Mouse (Mus musculus) liver, embryonic 11.5 days (tissue): ENCODE results near the gene Birc2. TPM values are rescaled to one million over a fixed set of nuclear protein-coding genes. Genes with fewer than 3 reads are reported as not detected.
A peak's percentile ranks its signal among the peaks of the same experiment; 100 is the strongest.

Experiments
- ATAC-seq: fragments of 200-750 bp; cut with Nextera tagmentation; replicated peaks from 2 replicates; pipeline ENCODE4 v1.8.0; 2017; ENCODE audit warnings: moderate number of reproducible peaks, mild to moderate bottlenecking, moderate TSS enrichment, moderate library complexity; ENCODE audit not compliant: low FRiP score
- DNase-seq: peaks from one replicate; pipeline ENCODE4 v3.0.0-alpha.2; 2017; ENCODE audit warnings: low spot score
- H3K27ac ChIP-seq: fragments of 300-500 bp; sonication (generic); 2 replicates; pipeline ENCODE4 v1.5.1; 2014; ENCODE audit warnings: mild to moderate bottlenecking, low read depth, low read length, control low read depth
- H3K27me3 ChIP-seq: fragments of 300-500 bp; sonication (generic); replicated peaks from 2 replicates; pipeline ENCODE4 v1.6.1; 2014; ENCODE audit warnings: low read length, mixed read lengths; ENCODE audit not compliant: control insufficient read depth, insufficient read depth
- H3K36me3 ChIP-seq: fragments of 300-500 bp; sonication (generic); 2 replicates; pipeline ENCODE4 v1.6.1; 2014; ENCODE audit warnings: mild to moderate bottlenecking, low read length, moderate library complexity, mixed read lengths; ENCODE audit not compliant: control insufficient read depth, insufficient read depth
- H3K4me1 ChIP-seq: fragments of 300-500 bp; sonication (generic); replicated peaks from 2 replicates; pipeline ENCODE4 v1.6.1; 2014; ENCODE audit warnings: low read length, mixed read lengths; ENCODE audit not compliant: control insufficient read depth, insufficient read depth
- H3K4me2 ChIP-seq: fragments of 300-500 bp; sonication (generic); 2 replicates; pipeline ENCODE4 v1.6.1; 2014; ENCODE audit warnings: mild to moderate bottlenecking, control low read depth, moderate library complexity
- H3K4me3 ChIP-seq: fragments of 300-500 bp; sonication (generic); 2 replicates; pipeline ENCODE4 v1.5.1; 2014; ENCODE audit warnings: low read depth, low read length, control low read depth
- H3K9ac ChIP-seq: fragments of 300-500 bp; sonication (generic); 2 replicates; pipeline ENCODE4 v1.6.1; 2014; ENCODE audit warnings: low read depth, low read length, control low read depth
- H3K9me3 ChIP-seq: fragments of 300-500 bp; sonication (generic); 2 replicates; pipeline ENCODE4 v1.6.1; 2016; ENCODE audit warnings: low read length, inconsistent platforms, mixed read lengths; ENCODE audit not compliant: control insufficient read depth
- WGBS: fragments of 180-500 bp; shearing (Covaris S2); extraction: QIAGEN DNeasy Blood & Tissue Kit; methylation state at CpG from one replicate; pipeline ENCODE4 v1.1.7; 2014; 5-methylcytosine and 5-hydroxymethylcytosine counted together
- polyA plus RNA-seq: library from polyadenylated mRNA; unstranded; fragments of >200 nt; fragmentation: Nextera tagmentation; extraction: Ambion mirVana; gene quantifications from 2 replicates; pipeline ENCODE4 v1.2.1, GENCODE M21; 2014

Birc2 gene
- polyA plus RNA-seq, 1 experiment from 2014 or later, result 26.6 TPM

DNA sequence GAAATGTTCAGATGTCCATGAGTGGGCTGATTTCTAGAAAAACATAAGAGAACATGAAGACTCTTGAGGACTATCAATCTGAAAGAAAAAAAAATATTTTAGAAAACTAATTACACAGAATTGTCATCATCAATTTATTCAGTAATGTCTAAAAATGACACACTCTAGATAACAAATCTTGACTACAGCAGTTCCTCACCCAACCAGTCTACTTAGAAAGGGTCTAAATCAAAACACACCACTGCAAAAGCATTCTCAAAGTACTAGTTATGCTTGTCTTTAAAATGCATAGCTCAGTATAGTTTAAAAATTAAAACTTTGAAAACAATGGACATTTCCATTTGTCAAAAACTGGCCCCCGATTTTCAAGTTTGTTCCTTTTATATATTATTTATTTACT, 1.6 kb downstream of the Birc2 start:
- H3K9me3 ChIP-seq, result no peaks in the 10 kb centered on the region
- peak overlapping the region; percentile 86 for H3K4me2 ChIP-seq

GRCm38 (mm10) chr9:7833421-7833820, 3.4 kb downstream of the Birc2 start:
- peaks cover 11% of the 10 kb centered on the region; the same call in 1 of the 2 replicates for H3K36me3 ChIP-seq
- 88% methylated on average over 6 of the region's 6 CpGs for WGBS
- no peak overlapping the region for H3K27ac ChIP-seq
- DNase-seq (no peak), ATAC-seq (no peak)
- peak overlapping the region; percentile 38; the same call in 1 of the 2 replicates for H3K4me2 ChIP-seq
- H3K27me3 ChIP-seq, result no peaks in the 10 kb centered on the region
- no peak overlapping the region for H3K4me3 ChIP-seq
- H3K9ac ChIP-seq, result no peak overlapping the region
- H3K4me1 ChIP-seq, result peaks cover 10% of the 10 kb centered on the region; the same call in 1 of the 2 replicates
- H3K9me3 ChIP-seq, result no peaks in the 10 kb centered on the region

More for the DNA sequence above, 1.6 kb downstream of the Birc2 start:
- ATAC-seq (no peak), DNase-seq (no peak)
- H3K9ac ChIP-seq, result no peak overlapping the region
- WGBS, result 82% methylated on average over 1 of the region's 1 CpGs
- no peaks in the 10 kb centered on the region for H3K27me3 ChIP-seq
- peaks cover 11% of the 10 kb centered on the region; the same call in 1 of the 2 replicates for H3K36me3 ChIP-seq
- peak overlapping the region; percentile 67; the same call in 1 of the 2 replicates for H3K4me3 ChIP-seq
- peaks cover 7% of the 10 kb centered on the region; the same call in 1 of the 2 replicates for H3K4me1 ChIP-seq
- no peak overlapping the region for H3K27ac ChIP-seq

GRCm38 (mm10) chr9:7829531-7830528, 7.0 kb downstream of the Birc2 start:
- Histone ChIP-seq H3K27me3 (no peaks in the 10 kb centered on the region), H3K9me3 (no peaks in the 10 kb centered on the region), H3K27ac (peak overlapping the region; percentile 41), H3K9ac (no peak overlapping the region; the same call in none of the 2 replicates), H3K4me2 (peak overlapping the region; percentile 54), H3K4me1 (peaks cover 10% of the 10 kb centered on the region), H3K4me3 (no peak overlapping the region), H3K36me3 (peaks cover 11% of the 10 kb centered on the region; the same call in 1 of the 2 replicates)
- ATAC-seq, result peak; percentile 97
- WGBS, result 47% methylated on average over 9 of the region's 9 CpGs
- peak; percentile 34 for DNase-seq

GRCm38 (mm10) chr9:7828706-7829105, 8.2 kb downstream of the Birc2 start:
- 89% methylated on average over 4 of the region's 4 CpGs for WGBS
- Histone ChIP-seq H3K4me1 (peaks cover 10% of the 10 kb centered on the region), H3K27me3 (no peaks in the 10 kb centered on the region), H3K27ac (no peak overlapping the region), H3K9ac (no peak overlapping the region), H3K36me3 (peaks cover 5% of the 10 kb centered on the region; the same call in 1 of the 2 replicates), H3K4me3 (no peak overlapping the region), H3K9me3 (no peaks in the 10 kb centered on the region), H3K4me2 (no peak overlapping the region)
- no peak for DNase-seq
- ATAC-seq, result no peak

GRCm38 (mm10) chr9:7824916-7825315, 11.9 kb downstream of the Birc2 start:
- Histone ChIP-seq H3K27ac (peak overlapping the region; percentile 5; the same call in 1 of the 2 replicates), H3K9me3 (no peaks in the 10 kb centered on the region), H3K4me2 (no peak overlapping the region), H3K27me3 (no peaks in the 10 kb centered on the region), H3K9ac (no peak overlapping the region), H3K4me1 (peaks cover 8% of the 10 kb centered on the region), H3K36me3 (peaks cover 4% of the 10 kb centered on the region; the same call in 1 of the 2 replicates), H3K4me3 (no peak overlapping the region)
- DNase-seq (no peak), ATAC-seq (no peak; the same call in 1 of the 2 replicates)
- WGBS, result 79% methylated on average over 5 of the region's 5 CpGs

- Histone ChIP-seq H3K9me3 (no peaks in the 10 kb centered on the region), H3K4me3 (no peak overlapping the region), H3K27me3 (no peaks in the 10 kb centered on the region), H3K27ac (no peak overlapping the region), H3K4me2 (no peak overlapping the region), H3K36me3 (peaks cover 6% of the 10 kb centered on the region; the same call in 1 of the 2 replicates), H3K4me1 (peaks cover 5% of the 10 kb centered on the region), H3K9ac (no peak overlapping the region)
- DNase-seq (no peak), ATAC-seq (no peak)
- WGBS, result 74% methylated on average over 3 of the region's 3 CpGs
These were observed 14.1 kb downstream of the Birc2 start for GRCm38 (mm10) chr9:7822758-7823157.

GRCm38 (mm10) chr9:7805101-7805506, 31.8 kb downstream of the Birc2 start:
- ATAC-seq (peak; percentile 77), DNase-seq (peak; percentile 42)
- Histone ChIP-seq H3K27me3 (no peaks in the 10 kb centered on the region), H3K4me1 (no peaks in the 10 kb centered on the region), H3K4me2 (peak overlapping the region; percentile 20; the same call in 1 of the 2 replicates), H3K27ac (no peak overlapping the region), H3K9ac (no peak overlapping the region), H3K4me3 (no peak overlapping the region), H3K9me3 (no peaks in the 10 kb centered on the region), H3K36me3 (no peaks in the 10 kb centered on the region)
- WGBS, result 70% methylated on average over 3 of the region's 5 CpGs

GRCm38 (mm10) chr9:7798555-7798954, 38.3 kb downstream of the Birc2 start:
- DNase-seq, result no peak
- ATAC-seq, result peak; percentile 60
- Histone ChIP-seq H3K4me3 (no peak overlapping the region), H3K27ac (no peak overlapping the region), H3K4me2 (no peak overlapping the region), H3K4me1 (no peaks in the 10 kb centered on the region), H3K9me3 (no peaks in the 10 kb centered on the region), H3K36me3 (peaks cover 7% of the 10 kb centered on the region; the same call in 1 of the 2 replicates), H3K27me3 (no peaks in the 10 kb centered on the region), H3K9ac (no peak overlapping the region)
- WGBS, result 85% methylated on average over 3 of the region's 3 CpGs
